Mouse (Mus musculus) heart, adult 8-10 months (tissue): ENCODE measurements around the gene Grap. TPM values are rescaled to one million over a fixed set of nuclear protein-coding genes. Genes with fewer than 3 reads are reported as not detected.

ENCODE experiments used
- DNase-seq: peaks from one replicate; pipeline ENCODE4 v3.0.0; 2022; ENCODE audit warnings: low spot score
- total RNA-seq, 4 experiments: library from RNA; stranded (reverse); gene quantifications; 2 replicates each; pipeline ENCODE4 v1.2.4; 2022

Grap gene
- total RNA-seq, 4 experiments from 2014 or later: 8.5 to 12.2 (median 11.5) TPM

DNA sequence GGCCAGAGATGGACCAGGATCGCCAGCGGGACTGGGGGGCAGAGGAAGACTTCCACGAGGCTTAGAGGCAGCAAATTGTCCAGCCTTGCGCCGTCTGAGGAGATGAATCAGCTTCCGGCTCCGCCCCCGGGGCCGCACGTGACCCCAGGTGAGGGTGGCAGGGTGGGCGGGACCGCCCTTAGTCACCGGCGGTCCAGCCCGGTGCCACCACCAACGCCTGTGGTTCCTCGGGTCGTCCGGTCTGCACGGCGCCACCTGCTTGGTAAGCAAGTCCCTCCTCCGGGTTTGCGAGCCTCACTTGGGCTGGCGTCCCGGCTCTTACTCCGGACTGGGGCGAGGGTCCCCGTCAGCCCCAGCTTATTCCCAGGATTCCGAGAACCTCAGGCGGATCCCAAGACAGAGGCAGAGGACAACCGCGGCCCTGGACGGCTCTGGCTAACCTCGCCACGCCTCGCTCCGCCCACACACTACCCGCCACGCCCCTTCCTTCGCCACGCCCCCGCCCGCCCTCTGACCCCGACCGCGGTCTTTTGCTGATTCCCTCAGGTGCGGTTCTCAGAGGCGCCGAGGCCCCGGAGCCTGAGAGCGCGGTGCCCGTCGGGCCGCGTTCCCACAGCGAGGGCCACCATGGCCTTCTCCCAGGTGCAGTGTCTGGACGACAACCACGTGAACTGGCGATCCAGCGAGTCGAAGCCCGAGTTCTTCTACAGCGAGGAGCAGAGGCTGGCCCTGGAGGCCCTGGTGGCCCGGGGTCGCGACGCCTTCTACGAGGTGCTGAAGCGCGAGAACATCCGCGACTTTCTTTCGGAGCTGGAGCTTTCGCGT is 31.1 kb downstream of the Grap start, which contains the start of gene Fam83g:
Gene Fam83g (plus strand): TSS at position 185 of the 825 bp plus-strand sequence.
- peak; percentile 41 for DNase-seq

DNA sequence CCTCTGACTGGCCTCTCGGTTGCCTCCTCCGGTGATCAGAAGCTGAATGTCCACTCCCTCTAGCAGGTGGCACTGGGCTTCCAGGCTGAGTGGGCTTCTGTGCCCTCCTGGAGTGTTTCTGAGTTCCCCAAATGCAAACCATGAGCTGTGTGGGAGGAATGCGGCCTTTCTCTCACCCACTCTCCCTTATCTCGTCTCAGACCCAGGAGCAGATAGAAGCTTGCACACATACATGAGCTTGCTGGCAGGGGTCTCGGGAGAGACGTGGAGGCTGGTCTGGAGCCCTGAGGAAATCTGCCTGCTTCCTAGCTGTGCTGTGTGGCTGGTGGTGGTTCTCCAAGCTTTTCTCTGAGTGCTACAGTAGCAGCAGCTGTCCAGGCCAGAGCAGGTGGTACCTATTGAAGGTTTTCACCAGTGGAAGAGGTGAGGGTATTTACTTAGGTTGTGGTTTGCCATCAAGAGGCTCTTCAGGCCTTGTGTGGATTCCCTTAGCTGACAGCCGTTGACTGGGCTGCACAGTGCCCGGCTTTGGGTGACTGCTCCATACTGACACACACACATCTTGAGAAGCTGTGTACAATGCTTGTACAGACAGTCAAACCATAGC is 32.2 kb downstream of the Grap start:
- DNase-seq: no peak

DNA sequence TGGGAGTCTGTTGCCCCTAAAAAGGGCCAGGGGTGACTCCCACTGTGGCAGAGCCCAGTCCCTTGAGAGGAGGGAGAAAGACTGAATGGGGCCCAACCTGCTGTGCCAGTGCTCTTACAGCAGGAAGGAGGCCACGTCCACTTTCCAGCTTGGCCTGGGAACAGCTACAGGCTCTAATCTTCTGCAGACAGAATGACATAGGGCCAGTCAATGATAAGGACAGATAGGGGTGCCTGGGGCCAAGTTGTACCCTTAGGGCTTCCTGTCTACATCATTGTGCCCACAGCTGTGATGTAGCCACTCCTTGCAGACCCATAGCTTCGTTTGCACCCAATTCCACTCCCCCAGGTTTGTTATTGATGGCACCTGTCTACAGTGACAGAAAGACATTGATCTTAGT is 33.1 kb downstream of the Grap start:
- DNase-seq: no peak

DNA sequence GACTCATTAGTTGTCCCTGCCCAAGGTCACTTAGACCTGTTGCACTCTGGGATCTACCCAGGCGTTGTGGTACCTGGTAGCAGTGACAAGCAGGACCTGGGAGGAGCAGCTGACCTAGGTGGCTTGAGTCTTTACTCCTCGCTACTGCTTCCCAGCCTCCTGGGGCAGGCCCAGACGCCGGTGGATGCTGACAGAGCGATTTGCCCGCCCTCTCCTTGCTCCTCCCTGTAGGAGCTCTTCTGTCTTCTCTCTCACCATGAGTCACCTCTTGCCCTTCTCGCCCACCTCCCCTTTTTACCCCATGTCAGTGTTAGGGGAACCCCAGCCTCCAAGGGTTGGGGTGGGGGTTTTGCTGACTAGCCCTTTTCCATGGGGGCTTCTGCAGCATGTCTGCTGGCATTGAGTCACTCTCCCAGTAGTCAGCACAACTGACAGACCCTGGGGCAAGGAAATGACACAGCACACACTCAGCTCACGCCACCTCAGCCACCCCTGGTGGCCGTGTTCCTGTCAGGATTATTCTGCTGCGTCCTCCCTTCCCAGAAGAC is 33.9 kb downstream of the Grap start:
- DNase-seq: no peak

DNA sequence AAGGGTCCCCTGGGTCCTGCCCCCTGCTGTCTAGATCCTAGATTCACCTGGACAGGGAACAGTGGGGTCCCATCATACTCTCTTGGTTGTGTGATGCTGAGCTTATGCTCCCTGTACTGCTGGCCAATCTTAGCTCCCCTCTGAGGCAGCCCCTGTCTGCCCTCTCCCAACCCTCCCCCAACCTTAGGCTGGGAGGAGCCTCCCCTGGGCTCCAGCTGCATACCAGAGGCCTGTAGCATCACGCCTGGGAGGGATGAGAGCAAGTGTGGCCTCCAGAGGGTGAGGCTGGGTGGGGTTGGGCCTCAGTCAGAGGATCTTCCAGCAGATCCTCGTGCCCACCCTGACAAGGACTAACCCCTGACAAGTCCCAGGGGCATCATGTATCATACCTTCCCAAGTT is 34.5 kb downstream of the Grap start:
- DNase-seq: no peak

DNA sequence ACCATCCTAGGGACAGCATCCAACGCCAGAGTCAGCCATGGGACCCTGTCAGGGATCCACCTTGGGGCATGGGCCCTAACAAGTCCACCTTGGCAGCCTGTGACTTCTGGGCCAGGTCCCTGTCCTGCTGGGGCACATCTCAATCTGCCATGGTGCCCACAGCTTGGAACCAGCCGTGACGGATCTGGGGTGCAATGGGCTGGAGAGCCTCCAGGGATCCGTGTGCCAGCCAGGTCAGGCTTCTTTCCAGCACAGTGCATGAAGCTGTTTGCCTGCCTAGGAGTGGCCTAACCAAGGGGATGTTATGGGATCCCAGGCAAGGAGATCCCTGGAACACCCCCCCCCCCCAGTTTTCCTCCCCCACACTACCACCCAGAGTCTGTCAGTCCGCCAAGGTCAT is 39.9 kb downstream of the Grap start:
- DNase-seq: no peak

DNA sequence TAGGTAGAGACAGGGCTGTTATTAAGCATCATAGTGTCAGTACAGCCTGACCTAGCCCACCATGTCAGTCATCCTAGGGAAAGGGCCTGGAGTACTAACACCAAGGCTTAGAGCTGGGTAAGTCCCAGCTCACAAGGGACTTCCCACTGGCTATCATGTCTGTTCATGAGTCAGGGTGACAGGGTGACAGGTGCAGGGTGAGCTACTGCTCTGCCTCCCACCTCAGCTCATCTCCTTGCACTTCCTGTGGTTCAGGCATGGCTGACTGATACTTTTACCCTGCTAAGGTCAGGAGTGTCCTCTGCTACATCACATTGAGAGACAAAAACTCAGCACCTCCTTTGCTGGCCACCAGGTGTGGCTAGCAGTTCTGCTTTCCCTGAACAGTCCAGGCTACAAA is 45.8 kb downstream of the Grap start:
- DNase-seq: no peak

DNA sequence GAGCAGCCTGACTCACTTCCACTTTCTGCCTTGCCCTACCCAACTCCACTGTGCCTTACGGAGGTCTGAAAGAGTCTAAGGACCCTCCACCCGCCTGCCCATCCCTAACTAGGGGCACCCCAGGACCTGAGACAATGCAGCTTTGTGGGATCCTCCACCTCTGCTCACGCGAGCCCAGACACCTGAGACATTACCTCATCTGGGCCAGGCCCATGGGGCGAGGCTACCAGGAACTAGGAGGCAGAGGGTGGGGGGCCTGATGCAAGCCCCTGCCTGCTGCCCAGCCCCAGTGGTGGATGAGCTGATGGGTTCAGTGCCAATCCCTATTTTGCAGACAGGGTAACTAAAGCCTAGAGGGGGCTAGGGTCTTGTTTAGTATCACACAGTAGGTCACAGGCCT is 46.4 kb downstream of the Grap start:
- no peak for DNase-seq

DNA sequence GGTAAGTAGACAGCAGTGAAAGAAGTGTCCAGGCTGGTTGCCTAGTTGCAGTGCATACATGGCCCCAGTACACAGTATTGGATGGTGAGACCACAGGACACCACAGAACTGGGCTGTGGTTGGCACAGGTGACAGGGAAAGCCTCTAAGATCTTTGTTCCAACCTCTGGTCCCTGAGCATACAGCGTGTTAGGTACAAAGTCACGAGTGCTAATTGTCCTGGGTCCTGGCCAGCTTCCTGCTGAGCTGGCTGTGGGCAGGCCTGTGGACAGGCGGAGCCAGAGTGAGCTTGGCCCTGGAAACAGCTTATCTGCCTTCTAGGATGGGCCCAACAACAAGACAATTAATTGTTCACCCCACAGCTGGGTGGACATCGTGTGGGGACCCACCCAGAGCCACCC is 46.9 kb downstream of the Grap start:
- DNase-seq: peak; percentile 47

DNA sequence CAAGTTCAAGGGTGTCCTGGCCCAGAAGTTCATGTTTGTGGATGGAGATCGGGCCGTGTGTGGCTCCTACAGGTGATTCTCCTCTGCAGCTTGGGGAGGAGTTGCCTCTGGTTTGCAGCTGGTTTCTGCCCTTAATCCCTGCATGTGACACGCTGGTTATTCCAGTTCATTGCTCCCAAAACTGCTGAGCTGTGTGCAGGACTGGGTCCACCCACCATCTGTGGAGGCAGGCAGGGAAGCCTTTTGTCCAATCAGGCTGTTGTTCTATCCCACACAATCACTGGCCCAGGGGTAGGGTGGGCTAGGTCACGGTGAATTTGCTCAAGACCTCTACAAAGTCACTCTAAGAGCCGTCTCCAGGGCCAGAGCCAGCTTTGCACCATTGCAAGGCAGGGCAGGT is 48.6 kb downstream of the Grap start:
- DNase-seq: no peak

DNA sequence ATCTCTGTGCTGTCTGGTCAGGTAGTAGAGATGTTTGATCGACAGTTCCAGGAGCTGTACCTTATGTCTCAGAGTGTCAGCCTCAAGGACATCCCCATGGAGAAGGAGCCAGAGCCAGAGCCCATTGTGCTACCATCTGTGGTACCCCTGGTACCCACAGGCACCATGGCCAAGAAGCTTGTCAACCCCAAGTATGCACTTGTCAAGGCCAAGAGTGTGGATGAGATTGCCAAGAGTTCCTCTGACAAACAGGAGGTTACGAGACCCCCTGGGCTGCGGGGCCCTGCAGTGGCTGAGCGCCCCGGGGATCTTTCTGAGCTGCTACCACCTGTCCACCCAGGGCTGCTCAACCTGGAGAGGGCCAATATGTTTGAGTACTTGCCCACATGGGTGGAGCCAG is 49.4 kb downstream of the Grap start:
- DNase-seq: no peak

DNA sequence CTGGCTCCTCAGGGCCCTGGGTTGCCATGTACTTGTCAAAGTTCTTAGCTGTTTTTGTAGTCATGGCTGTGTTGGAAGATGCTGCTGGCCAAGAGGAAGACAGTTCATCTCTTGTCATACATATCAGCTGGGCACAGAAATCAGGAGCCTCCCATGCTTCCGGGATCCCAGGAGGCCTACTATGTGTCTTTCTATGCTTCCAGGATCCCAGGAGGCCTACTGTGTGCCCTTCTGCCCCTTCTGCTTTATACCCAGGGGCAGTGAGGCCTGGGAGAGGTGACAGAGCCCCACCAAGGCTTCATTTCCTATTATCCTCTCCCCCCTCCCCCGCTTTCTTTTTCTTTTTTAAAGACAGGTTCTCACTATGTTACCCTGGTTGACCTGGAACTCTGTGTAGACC is 52.5 kb downstream of the Grap start:
- DNase-seq: no peak

DNA sequence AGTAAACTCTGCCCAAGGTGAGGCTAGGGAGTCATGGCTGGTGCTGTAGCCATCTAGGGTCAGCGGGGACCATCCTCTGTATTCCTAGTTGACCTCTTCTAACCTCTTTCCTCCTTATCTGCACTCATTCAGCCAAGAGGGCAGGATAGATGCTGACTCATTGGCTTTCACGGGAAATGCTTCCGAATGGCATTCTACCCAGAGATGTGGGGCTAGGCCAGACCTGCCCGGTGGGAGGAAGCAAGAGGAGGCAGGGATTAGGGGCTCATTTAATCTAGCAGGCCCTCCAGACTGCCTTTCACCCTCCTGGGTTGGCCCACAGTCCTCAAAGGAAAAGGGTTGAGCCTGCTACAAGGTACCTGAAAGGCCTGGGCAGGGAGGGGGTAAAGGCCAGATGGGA is 53.2 kb downstream of the Grap start:
- no peak for DNase-seq

DNA sequence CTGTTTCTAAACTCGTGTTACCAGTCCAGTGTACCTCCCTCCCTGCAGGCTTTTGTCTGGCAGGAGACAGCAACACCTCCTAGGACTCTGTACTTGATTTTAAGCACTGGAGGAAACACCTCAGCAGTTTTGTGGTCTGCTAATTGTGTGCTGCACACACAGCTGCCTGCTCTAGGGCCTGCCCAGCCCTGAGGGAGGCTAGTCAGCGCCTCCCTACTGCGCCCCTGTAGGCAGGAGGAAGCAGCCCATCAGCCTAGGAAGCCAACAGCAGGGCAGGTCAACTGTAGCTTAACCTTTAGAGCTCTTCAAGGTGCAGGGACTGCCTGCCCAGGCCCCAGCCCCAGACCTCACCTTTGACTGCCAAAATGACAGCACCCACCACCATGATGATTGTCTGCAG is 55.9 kb downstream of the Grap start:
- no peak for DNase-seq

DNA sequence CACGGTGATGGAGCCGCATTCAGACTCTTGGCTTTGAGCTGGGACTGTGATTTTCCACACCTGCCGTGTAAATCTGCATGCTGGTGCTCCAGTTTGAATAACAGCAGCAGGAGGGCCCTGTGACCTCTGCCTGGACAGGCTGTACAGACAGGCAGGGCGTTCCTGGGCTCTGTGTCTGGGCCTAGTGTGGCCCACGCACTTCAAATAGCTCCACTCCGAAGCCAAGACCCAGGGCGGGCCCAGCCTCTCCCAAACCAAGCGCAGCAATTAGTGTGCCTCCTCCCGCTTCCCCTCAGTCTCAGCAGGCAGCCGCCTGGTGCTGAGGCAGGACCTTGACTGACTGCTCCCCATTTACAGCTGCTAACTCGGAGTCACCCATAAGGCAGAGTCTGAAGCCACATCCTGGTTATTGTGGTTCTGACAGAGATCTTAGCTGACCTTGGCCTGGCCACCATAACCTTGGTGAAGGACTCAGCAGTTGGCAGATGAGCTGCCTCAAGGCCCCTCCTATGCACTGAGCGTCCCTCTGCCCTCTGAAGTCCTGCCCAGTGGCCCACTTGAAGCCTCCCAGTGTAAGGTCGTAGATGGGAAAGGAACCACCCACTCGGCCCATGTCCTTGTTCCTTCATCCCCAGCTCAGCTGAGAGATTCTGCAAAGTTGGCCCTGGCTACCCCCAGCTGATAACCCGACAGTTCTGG is 60.2 kb downstream of the Grap start:
- no peak for DNase-seq

DNA sequence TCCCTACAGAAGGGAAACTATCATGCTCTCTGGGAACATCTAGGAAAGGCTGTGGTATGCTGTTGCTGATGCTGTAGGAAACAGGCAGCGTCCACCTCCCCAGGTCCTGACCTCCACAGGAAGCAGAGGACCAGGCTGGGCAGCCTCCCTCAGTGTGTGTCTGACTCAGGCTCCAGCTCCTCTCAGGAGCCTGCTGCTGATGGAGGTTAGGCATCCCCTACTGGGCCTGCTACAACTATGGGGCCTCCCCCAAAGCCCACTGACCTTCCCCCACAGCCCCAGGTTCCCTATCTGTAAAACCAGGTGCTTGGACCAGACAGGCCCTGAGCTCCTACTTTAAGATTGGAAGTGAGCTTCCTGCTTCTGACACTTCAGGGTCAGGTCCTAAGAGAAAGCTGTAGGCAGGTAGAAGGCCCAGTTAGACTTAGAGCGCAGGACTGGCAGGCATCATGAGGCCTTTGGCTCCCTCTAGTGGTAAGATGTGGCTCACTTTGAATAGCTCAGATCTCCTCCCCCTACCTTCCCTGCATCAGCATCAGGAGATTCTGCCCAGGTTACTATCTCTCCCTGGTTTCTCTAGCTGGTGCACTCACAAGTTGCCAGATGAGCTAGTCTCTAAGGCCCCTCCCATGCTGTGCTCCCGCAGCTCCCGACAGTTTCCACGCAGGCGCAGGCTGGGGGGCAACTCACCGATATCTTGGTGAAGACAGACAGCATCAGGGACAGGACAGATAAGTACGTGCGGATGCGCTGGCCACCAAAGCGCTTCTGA is 61.5 kb downstream of the Grap start:
- peak; percentile 83 for DNase-seq

DNA sequence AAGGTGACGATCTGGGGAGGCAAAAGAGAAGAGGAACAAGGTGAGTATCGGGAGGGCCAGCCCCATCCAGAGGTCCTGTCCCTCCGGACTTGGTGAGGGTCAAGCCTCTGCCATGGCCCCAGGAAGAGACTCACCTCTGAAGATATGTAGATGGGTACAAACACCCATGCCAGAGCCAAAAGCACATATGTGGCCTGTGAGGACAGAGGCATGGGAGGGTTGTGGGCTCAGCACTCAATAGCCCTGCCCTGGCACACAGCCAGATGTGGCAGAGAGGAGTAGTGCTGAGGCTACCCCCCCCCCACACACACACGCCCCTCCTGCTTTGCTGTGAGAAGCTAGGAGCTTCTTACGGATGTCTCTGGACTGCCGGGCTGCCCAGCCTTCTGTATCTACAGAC is 62.1 kb downstream of the Grap start:
- no peak for DNase-seq

DNA sequence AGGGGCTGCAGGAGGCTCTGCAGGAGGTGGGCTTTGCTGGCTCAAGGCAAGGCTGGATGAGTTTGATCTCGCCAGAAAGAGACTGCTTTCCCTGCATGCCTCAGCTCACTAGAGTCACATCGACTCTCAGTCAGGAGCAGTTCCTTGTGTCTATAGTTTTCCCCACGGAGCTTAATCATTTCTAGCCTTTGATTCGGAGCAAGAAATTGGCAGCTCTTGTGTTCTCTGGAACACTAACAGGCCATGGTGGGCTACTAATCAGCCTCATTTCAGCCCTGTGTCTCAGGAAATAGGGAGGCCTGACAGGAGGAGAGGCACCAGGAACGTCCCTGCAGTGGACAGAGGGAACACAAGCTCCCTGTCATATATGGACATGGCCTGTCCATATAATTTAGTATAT is 64.9 kb downstream of the Grap start:
- DNase-seq: no peak

DNA sequence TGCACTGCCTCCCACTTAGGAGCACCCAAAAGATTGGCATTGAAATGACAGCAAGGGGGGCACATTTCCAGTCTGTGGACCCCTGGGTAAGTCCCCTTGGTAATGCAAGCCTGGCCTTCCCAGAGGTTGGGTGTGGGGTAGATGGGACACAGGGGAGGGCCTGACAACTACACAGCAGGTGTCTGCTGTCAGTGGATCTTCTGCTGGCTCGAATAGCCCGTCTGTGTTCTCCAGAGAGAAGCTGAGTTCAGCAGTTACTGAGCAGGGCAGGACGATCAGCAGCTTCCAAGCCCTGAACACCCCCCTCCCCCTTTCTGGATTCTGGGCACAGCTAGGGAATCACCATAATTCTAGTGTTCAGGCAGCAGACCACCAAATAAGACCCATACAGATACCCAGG is 66.3 kb downstream of the Grap start:
- DNase-seq: no peak

DNA sequence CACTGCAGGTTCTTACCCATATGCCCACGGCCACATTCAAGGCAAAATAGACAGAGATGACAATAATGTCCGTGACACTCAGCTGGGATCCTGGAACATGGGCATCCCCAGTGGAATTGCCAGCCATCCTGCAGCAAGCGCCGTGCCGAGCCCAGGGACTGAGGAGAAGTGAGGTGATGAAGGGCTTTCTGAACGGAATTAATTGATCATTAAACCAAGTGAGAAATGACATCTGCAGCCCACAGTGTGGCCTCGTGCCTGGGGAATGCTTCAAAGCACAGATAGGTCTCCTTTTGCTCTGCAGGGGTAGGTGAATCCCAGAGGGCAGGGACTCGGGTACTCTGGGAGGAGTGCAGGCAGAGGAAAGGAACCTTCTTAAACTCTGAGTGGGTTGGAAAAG is 66.8 kb downstream of the Grap start:
- no peak for DNase-seq

DNA sequence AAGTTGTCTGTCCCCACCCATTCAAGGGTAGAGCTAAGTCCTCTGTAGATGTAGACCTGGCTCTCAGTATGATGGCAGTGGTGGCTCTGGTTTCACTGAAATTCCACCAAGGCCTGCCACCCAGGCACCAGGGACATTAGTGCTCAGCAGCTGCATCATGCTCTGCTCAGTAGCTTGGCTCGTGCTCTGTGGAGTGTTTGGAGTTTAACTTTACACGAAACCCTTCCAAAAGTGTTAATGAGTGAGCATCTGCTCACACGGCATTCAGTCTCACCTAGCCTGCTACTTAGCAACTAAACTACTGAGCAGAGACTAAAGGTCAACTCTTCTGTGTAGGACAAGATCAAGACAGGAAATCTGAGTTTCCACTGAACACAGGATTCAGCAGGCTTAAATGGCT is 67.6 kb downstream of the Grap start, which contains the start of gene Slc5a10:
Gene Slc5a10 (minus strand): TSS at position 191 of the 400 bp plus-strand sequence.
- DNase-seq: no peak

DNA sequence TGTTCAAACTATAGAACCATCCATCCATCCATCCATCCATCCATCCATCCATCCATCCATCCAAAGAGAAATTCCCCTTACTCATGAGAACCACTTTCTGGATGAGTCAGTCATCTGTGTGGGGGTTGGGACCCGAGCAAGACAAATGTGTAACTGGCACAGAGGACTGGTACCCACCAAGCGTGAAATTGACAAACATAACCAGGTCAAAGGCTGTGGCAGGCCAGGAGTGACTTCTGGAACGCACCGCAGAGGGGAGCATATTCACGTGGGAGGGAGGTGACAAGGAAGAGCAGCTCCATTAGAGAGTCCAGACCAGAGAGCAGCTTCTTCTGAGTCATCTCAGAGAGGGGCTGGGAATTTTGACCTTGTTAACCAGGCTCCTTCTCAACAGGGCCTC is 69.0 kb downstream of the Grap start:
- DNase-seq: no peak
